Mouse (Mus musculus) layer of hippocampus, postnatal 25 days (tissue): ENCODE measurements at regions not wholly inside any gene's neighbourhood (a gene's known extent, or its start where the extent isn't known, plus 50 kb on each side); places are given as distances from the start of the nearest gene placed in this dataset.

Experiments used
- DNase-seq, 2 experiments: peaks; one replicate each; pipeline ENCODE4 v3.0.0; 2022; ENCODE audit warnings: mixed read lengths in 2 of 2, low spot score in 1 of 2; ENCODE audit errors: extremely low spot score in 1 of 2

GRCm38 (mm10) chr1:34930571-34930970 lies 80.8 kb downstream of the Plekhb2 start:
- DNase-seq: no peak

- DNase-seq: no peak
Measured at GRCm38 (mm10) chr1:34943196-34943595, 93.4 kb downstream of the Plekhb2 start.

GRCm38 (mm10) chr1:34961633-34962507 lies 112.1 kb downstream of the Plekhb2 start:
- DNase-seq: no peak

GRCm38 (mm10) chr1:34962508-34962885 lies 112.7 kb downstream of the Plekhb2 start:
- no peak for DNase-seq

- DNase-seq: no peak
Measured at GRCm38 (mm10) chr1:34974801-34975200, 125.0 kb downstream of the Plekhb2 start.

GRCm38 (mm10) chr1:34978156-34978555 lies 128.4 kb downstream of the Plekhb2 start:
- no peak for DNase-seq

GRCm38 (mm10) chr1:34979350-34979749 lies 129.6 kb downstream of the Plekhb2 start:
- DNase-seq: no peak

GRCm38 (mm10) chr1:34981934-34982333 lies 132.2 kb downstream of the Plekhb2 start:
- DNase-seq: no peak

- DNase-seq: no peak
Measured at GRCm38 (mm10) chr1:34982966-34983365, 133.2 kb downstream of the Plekhb2 start.

- DNase-seq: no peak
Measured at GRCm38 (mm10) chr1:34986861-34987260, 137.1 kb downstream of the Plekhb2 start.

- DNase-seq: no peak
Measured at GRCm38 (mm10) chr1:34987650-34988221, 138.0 kb downstream of the Plekhb2 start.

GRCm38 (mm10) chr1:34988225-34988624 lies 138.4 kb downstream of the Plekhb2 start:
- peak in 1 of 2 experiments; percentile 18 for DNase-seq

GRCm38 (mm10) chr1:35000801-35001200 lies 151.0 kb downstream of the Plekhb2 start:
- DNase-seq: no peak

- no peak for DNase-seq
Measured at GRCm38 (mm10) chr1:35017471-35017870, 167.7 kb downstream of the Plekhb2 start.

GRCm38 (mm10) chr1:35032619-35033018 lies 182.8 kb downstream of the Plekhb2 start:
- peak in 1 of 2 experiments; percentile 12 for DNase-seq

GRCm38 (mm10) chr1:35072811-35073210 lies 223.0 kb downstream of the Plekhb2 start:
- no peak for DNase-seq

GRCm38 (mm10) chr1:35094873-35095272 lies 245.1 kb downstream of the Plekhb2 start:
- no peak for DNase-seq

GRCm38 (mm10) chr1:35095785-35096184 lies 246.0 kb downstream of the Plekhb2 start:
- DNase-seq: no peak

GRCm38 (mm10) chr1:35106665-35107064 lies 256.9 kb downstream of the Plekhb2 start:
- DNase-seq: no peak

GRCm38 (mm10) chr1:35109801-35110200 lies 260.0 kb downstream of the Plekhb2 start:
- no peak for DNase-seq

GRCm38 (mm10) chr1:35115521-35115920 lies 265.7 kb downstream of the Plekhb2 start:
- no peak for DNase-seq

- no peak for DNase-seq
Measured at GRCm38 (mm10) chr1:35137907-35138306, 288.1 kb downstream of the Plekhb2 start.
